Mouse (Mus musculus): Measurements from ENCODE around the gene Rusc1. TPM values are rescaled to one million over a fixed set of nuclear protein-coding genes. Genes with fewer than 3 reads are reported as not detected.
A peak's percentile ranks its signal among the peaks of the same experiment; 100 is the strongest.

Gene Rusc1
- 10.7 and 13.6 TPM in 2 replicates for polyA plus RNA-seq (2011; ENCODE audit: insufficient read depth, insufficient read length, low read depth, missing spikeins)

GRCm38 (mm10) chr3:89093175-89093574, at the start of gene Rusc1:
Gene Rusc1 (minus strand): TSS chr3:89093311.
- Histone ChIP-seq H3K4me3 (ENCODE audit: low read depth, low read length) (peak within 1 kb of the TSS; percentile 38), H3K4me1 (ENCODE audit: control insufficient read depth, insufficient read depth, low read length) (no peaks in the 10 kb centered on the region), H3K36me3 (ENCODE audit: control insufficient read depth, insufficient read depth, low read length, poor library complexity, severe bottlenecking) (peaks cover 22% of the 10 kb centered on the region), H3K27me3 (ENCODE audit: control insufficient read depth, insufficient read depth, low read length, poor library complexity, severe bottlenecking) (no peaks in the 10 kb centered on the region), H3K9ac (ENCODE audit: low read depth, poor library complexity, severe bottlenecking) (no peak within 1 kb of the TSS), H3K27ac (ENCODE audit: insufficient read depth, low read length) (no peak within 1 kb of the TSS), H3K9me3 (replicated peaks; ENCODE audit: control insufficient read depth, insufficient read depth, low read length, poor library complexity, severe bottlenecking) (no peaks in the 10 kb centered on the region)
- 0 out of 2 replicates have a peak, but pooled peaks have one; percentile 16 for TF ChIP-seq EP300 (IDR thresholded peaks at IDR 0.05; ENCODE audit: insufficient read depth, low read depth, low read length)
- peak; percentile 11 for TF ChIP-seq POLR2A (IDR thresholded peaks at IDR 0.05; ENCODE audit: insufficient read depth, low read length)
- TF ChIP-seq CTCF (IDR thresholded peaks at IDR 0.05; ENCODE audit: low read depth, low read length), result no peak

- Histone ChIP-seq H3K9me3 (replicated peaks; ENCODE audit: control insufficient read depth, insufficient read depth, low read length, poor library complexity, severe bottlenecking) (no peaks in the 10 kb centered on the region), H3K9ac (ENCODE audit: low read depth, poor library complexity, severe bottlenecking) (no peak overlapping the region), H3K27ac (ENCODE audit: insufficient read depth, low read length) (no peak overlapping the region), H3K4me1 (ENCODE audit: control insufficient read depth, insufficient read depth, low read length) (no peaks in the 10 kb centered on the region), H3K27me3 (ENCODE audit: control insufficient read depth, insufficient read depth, low read length, poor library complexity, severe bottlenecking) (no peaks in the 10 kb centered on the region), H3K36me3 (ENCODE audit: control insufficient read depth, insufficient read depth, low read length, poor library complexity, severe bottlenecking) (no peaks in the 10 kb centered on the region), H3K4me3 (ENCODE audit: low read depth, low read length) (no peak overlapping the region)
- TF ChIP-seq POLR2A (IDR thresholded peaks at IDR 0.05; ENCODE audit: insufficient read depth, low read length) (no peak), CTCF (IDR thresholded peaks at IDR 0.05; ENCODE audit: low read depth, low read length) (peak; percentile 48)
Measured at GRCm38 (mm10) chr3:89136365-89136764, 43.3 kb upstream of the Rusc1 start.

- no peak for TF ChIP-seq EP300 (IDR thresholded peaks at IDR 0.05; ENCODE audit: insufficient read depth, low read depth, low read length)
- Histone ChIP-seq H3K4me1 (ENCODE audit: control insufficient read depth, insufficient read depth, low read length) (no peaks in the 10 kb centered on the region), H3K4me3 (ENCODE audit: low read depth, low read length) (peak within 1 kb of the TSS; percentile 39), H3K9me3 (replicated peaks; ENCODE audit: control insufficient read depth, insufficient read depth, low read length, poor library complexity, severe bottlenecking) (no peaks in the 10 kb centered on the region), H3K36me3 (ENCODE audit: control insufficient read depth, insufficient read depth, low read length, poor library complexity, severe bottlenecking) (no peaks in the 10 kb centered on the region), H3K27me3 (ENCODE audit: control insufficient read depth, insufficient read depth, low read length, poor library complexity, severe bottlenecking) (no peaks in the 10 kb centered on the region), H3K9ac (ENCODE audit: low read depth, poor library complexity, severe bottlenecking) (0 out of 2 replicates have a peak within 1 kb of the TSS, but pooled peaks have one; percentile 41), H3K27ac (ENCODE audit: insufficient read depth, low read length) (no peak within 1 kb of the TSS)
Measured at GRCm38 (mm10) chr3:89135958-89136357, 42.8 kb upstream of the Rusc1 start, which contains the start of gene Pklr. Gene Pklr (plus strand): TSS chr3:89136142.

- Histone ChIP-seq H3K9ac (ENCODE audit: low read depth, poor library complexity, severe bottlenecking) (no peak overlapping the region), H3K9me3 (replicated peaks; ENCODE audit: control insufficient read depth, insufficient read depth, low read length, poor library complexity, severe bottlenecking) (no peaks in the 10 kb centered on the region), H3K4me3 (ENCODE audit: low read depth, low read length) (no peak overlapping the region), H3K27ac (ENCODE audit: insufficient read depth, low read length) (no peak overlapping the region), H3K27me3 (ENCODE audit: control insufficient read depth, insufficient read depth, low read length, poor library complexity, severe bottlenecking) (no peaks in the 10 kb centered on the region), H3K36me3 (ENCODE audit: control insufficient read depth, insufficient read depth, low read length, poor library complexity, severe bottlenecking) (no peaks in the 10 kb centered on the region), H3K4me1 (ENCODE audit: control insufficient read depth, insufficient read depth, low read length) (no peaks in the 10 kb centered on the region)
- no peak for TF ChIP-seq CTCF (IDR thresholded peaks at IDR 0.05; ENCODE audit: low read depth, low read length)
- no peak for TF ChIP-seq POLR2A (IDR thresholded peaks at IDR 0.05; ENCODE audit: insufficient read depth, low read length)
Measured at GRCm38 (mm10) chr3:89133752-89134151, 40.6 kb upstream of the Rusc1 start.

GRCm38 (mm10) chr3:89133063-89133450, 39.9 kb upstream of the Rusc1 start:
- Histone ChIP-seq H3K27ac (ENCODE audit: insufficient read depth, low read length) (no peak overlapping the region), H3K4me3 (ENCODE audit: low read depth, low read length) (no peak overlapping the region), H3K4me1 (ENCODE audit: control insufficient read depth, insufficient read depth, low read length) (no peaks in the 10 kb centered on the region), H3K9ac (ENCODE audit: low read depth, poor library complexity, severe bottlenecking) (no peak overlapping the region), H3K27me3 (ENCODE audit: control insufficient read depth, insufficient read depth, low read length, poor library complexity, severe bottlenecking) (no peaks in the 10 kb centered on the region), H3K36me3 (ENCODE audit: control insufficient read depth, insufficient read depth, low read length, poor library complexity, severe bottlenecking) (no peaks in the 10 kb centered on the region), H3K9me3 (replicated peaks; ENCODE audit: control insufficient read depth, insufficient read depth, low read length, poor library complexity, severe bottlenecking) (no peaks in the 10 kb centered on the region)
- TF ChIP-seq CTCF (IDR thresholded peaks at IDR 0.05; ENCODE audit: low read depth, low read length) (no peak), EP300 (IDR thresholded peaks at IDR 0.05; ENCODE audit: insufficient read depth, low read depth, low read length) (no peak), POLR2A (IDR thresholded peaks at IDR 0.05; ENCODE audit: insufficient read depth, low read length) (no peak)

GRCm38 (mm10) chr3:89132285-89133062, 39.4 kb upstream of the Rusc1 start:
- Histone ChIP-seq H3K27ac (ENCODE audit: insufficient read depth, low read length) (no peak overlapping the region), H3K27me3 (ENCODE audit: control insufficient read depth, insufficient read depth, low read length, poor library complexity, severe bottlenecking) (no peaks in the 10 kb centered on the region), H3K4me1 (ENCODE audit: control insufficient read depth, insufficient read depth, low read length) (no peaks in the 10 kb centered on the region), H3K36me3 (ENCODE audit: control insufficient read depth, insufficient read depth, low read length, poor library complexity, severe bottlenecking) (no peaks in the 10 kb centered on the region), H3K9me3 (replicated peaks; ENCODE audit: control insufficient read depth, insufficient read depth, low read length, poor library complexity, severe bottlenecking) (no peaks in the 10 kb centered on the region), H3K9ac (ENCODE audit: low read depth, poor library complexity, severe bottlenecking) (no peak overlapping the region), H3K4me3 (ENCODE audit: low read depth, low read length) (peak overlapping the region; percentile 20; the same call in 1 of the 2 replicates)
- TF ChIP-seq EP300 (IDR thresholded peaks at IDR 0.05; ENCODE audit: insufficient read depth, low read depth, low read length) (no peak), CTCF (IDR thresholded peaks at IDR 0.05; ENCODE audit: low read depth, low read length) (peak; percentile 42)

All from ES-Bruce4 (cell line).